Mouse (Mus musculus) heart, embryonic 14.5 days (tissue): ENCODE measurements around the gene Map7. TPM values are rescaled to one million over a fixed set of nuclear protein-coding genes. Genes with fewer than 3 reads are reported as not detected.

Source experiments
- ATAC-seq: fragments of 200-750 bp; cut with Nextera tagmentation; 2 replicates; pipeline ENCODE4 v1.8.0; 2017; ENCODE audit warnings: low read depth, moderate TSS enrichment; ENCODE audit not compliant: insufficient number of reproducible peaks, insufficient read depth, low FRiP score
- H3K27ac ChIP-seq, 2 experiments: fragments of 200-500 bp in 1 of 2; fragments of 300-500 bp in 1 of 2; sonication (generic) in 1 of 2; replicated peaks in 1 of 2; 2 replicates each; pipeline ENCODE4 v1.5.1; 2012 to 2014; ENCODE audit warnings: low read depth in 2 of 2, low read length in 2 of 2, control low read depth in 1 of 2, mild to moderate bottlenecking in 1 of 2, mixed read lengths in 1 of 2; ENCODE audit not compliant: control insufficient read depth in 1 of 2, insufficient read depth in 1 of 2
- H3K27me3 ChIP-seq: fragments of 300-500 bp; sonication (generic); 2 replicates; pipeline ENCODE4 v1.6.1; 2014; ENCODE audit warnings: mild to moderate bottlenecking, low read length, control low read depth; ENCODE audit not compliant: control insufficient read depth, insufficient read depth
- H3K36me3 ChIP-seq: fragments of 300-500 bp; sonication (generic); 2 replicates; pipeline ENCODE4 v1.6.1; 2014; ENCODE audit warnings: mild to moderate bottlenecking, control low read depth, low read length, mixed read lengths; ENCODE audit not compliant: control insufficient read depth, insufficient read depth
- H3K4me1 ChIP-seq, 2 experiments: fragments of 200-500 bp in 1 of 2; fragments of 300-500 bp in 1 of 2; sonication (generic) in 1 of 2; 2 replicates each; pipeline ENCODE4 v1.6.1; 2012 to 2014; ENCODE audit warnings: low read length in 2 of 2, control low read depth in 1 of 2, mixed read lengths in 1 of 2; ENCODE audit not compliant: control insufficient read depth in 2 of 2, insufficient read depth in 2 of 2
- H3K4me2 ChIP-seq: fragments of 300-500 bp; sonication (generic); 2 replicates; pipeline ENCODE4 v1.6.1; 2014; ENCODE audit warnings: mild to moderate bottlenecking, low read length
- H3K4me3 ChIP-seq, 2 experiments: fragments of 200-500 bp in 1 of 2; fragments of 300-500 bp in 1 of 2; sonication (generic) in 1 of 2; 2 replicates each; pipeline ENCODE4 v1.5.1; 2012 to 2014; ENCODE audit warnings: low read length in 2 of 2, mild to moderate bottlenecking in 2 of 2, control low read depth in 1 of 2, low read depth in 1 of 2, moderate library complexity in 1 of 2; ENCODE audit not compliant: control insufficient read depth in 1 of 2, insufficient read depth in 1 of 2
- H3K9ac ChIP-seq: fragments of 300-500 bp; sonication (generic); 2 replicates; pipeline ENCODE4 v1.6.1; 2014; ENCODE audit warnings: mild to moderate bottlenecking, low read length
- H3K9me3 ChIP-seq: fragments of 300-500 bp; sonication (generic); 2 replicates; pipeline ENCODE4 v1.6.1; 2016; ENCODE audit warnings: low read length, control low read depth; ENCODE audit not compliant: control insufficient read depth
- WGBS: fragments of 180-500 bp; shearing (Covaris S2); extraction: QIAGEN DNeasy Blood & Tissue Kit; methylation state at CpG from one replicate; pipeline ENCODE4 v1.1.7; 2014; 5-methylcytosine and 5-hydroxymethylcytosine counted together
- polyA plus RNA-seq: library from polyadenylated mRNA; unstranded; fragments of >200 nt; fragmentation: Nextera tagmentation; extraction: Ambion mirVana; gene quantifications from 2 replicates; pipeline ENCODE4 v1.2.1, GENCODE M21; 2014

Gene Map7
- polyA plus RNA-seq, 1 experiment from 2014 or later: 6.6 TPM

- Histone ChIP-seq H3K4me1 (peaks cover 3 to 10% of the 10 kb centered on the region in 2 experiments; a peak in 3 of 4 replicates), H3K27me3 (no peaks in the 10 kb centered on the region), H3K9ac (no peak overlapping the region), H3K36me3 (0 out of 2 replicates have a peak, but pooled peaks cover 5% of the 10 kb centered on the region), H3K27ac (no peak overlapping the region), H3K4me3 (no peak overlapping the region), H3K4me2 (no peak overlapping the region), H3K9me3 (0 out of 2 replicates have a peak, but pooled peaks cover 3% of the 10 kb centered on the region)
- ATAC-seq: no peak
- 85% methylated on average over 5 of the region's 5 CpGs for WGBS
Observed at GRCm38 (mm10) chr10:20272380-20272779, 124.1 kb downstream of the Map7 start.

- H3K9me3 ChIP-seq: 0 out of 2 replicates have a peak, but pooled peaks cover 3% of the 10 kb centered on the region
- 0 out of 2 replicates have a peak, but pooled peaks cover 5% of the 10 kb centered on the region for H3K36me3 ChIP-seq
- H3K4me1 ChIP-seq: peaks cover 3 to 10% of the 10 kb centered on the region in 2 experiments; a peak in 3 of 4 replicates
- no peak overlapping the region for H3K4me3 ChIP-seq
- no peak overlapping the region for H3K27ac ChIP-seq
- WGBS: 60% methylated on average over 15 of the region's 15 CpGs
- ATAC-seq: no peak
- H3K9ac ChIP-seq: no peak overlapping the region
- no peaks in the 10 kb centered on the region for H3K27me3 ChIP-seq
- H3K4me2 ChIP-seq: no peak overlapping the region
Observed at GRCm38 (mm10) chr10:20273278-20273677, 125.0 kb downstream of the Map7 start.

GRCm38 (mm10) chr10:20274022-20274421 is 125.8 kb downstream of the Map7 start:
- H3K36me3 ChIP-seq: 0 out of 2 replicates have a peak, but pooled peaks cover 8% of the 10 kb centered on the region
- 0 out of 2 replicates have a peak, but pooled peaks cover 3% of the 10 kb centered on the region for H3K9me3 ChIP-seq
- no peaks in the 10 kb centered on the region for H3K27me3 ChIP-seq
- H3K27ac ChIP-seq: 0 out of 4 replicates have a peak overlapping the region, but pooled peaks of 1 of the 2 experiments have one; percentile 45
- peaks cover 3 to 10% of the 10 kb centered on the region in 2 experiments; a peak in 3 of 4 replicates for H3K4me1 ChIP-seq
- H3K9ac ChIP-seq: 0 out of 2 replicates have a peak overlapping the region, but pooled peaks have one; percentile 2
- ATAC-seq: no peak
- H3K4me2 ChIP-seq: no peak overlapping the region
- WGBS: 39% methylated on average over 9 of the region's 9 CpGs
- H3K4me3 ChIP-seq: no peak overlapping the region

- Histone ChIP-seq H3K4me1 (peaks cover 9 to 17% of the 10 kb centered on the region in 2 experiments), H3K27ac (no peak overlapping the region), H3K9ac (no peak overlapping the region), H3K9me3 (no peaks in the 10 kb centered on the region), H3K27me3 (no peaks in the 10 kb centered on the region), H3K36me3 (0 out of 2 replicates have a peak, but pooled peaks cover 3% of the 10 kb centered on the region), H3K4me2 (no peak overlapping the region), H3K4me3 (no peak overlapping the region)
- WGBS: 74% methylated on average over 2 of the region's 2 CpGs
- ATAC-seq: no peak
Observed at GRCm38 (mm10) chr10:20281456-20281855, 133.2 kb downstream of the Map7 start.

GRCm38 (mm10) chr10:20285289-20285975 is 137.2 kb downstream of the Map7 start:
- Histone ChIP-seq H3K9me3 (no peaks in the 10 kb centered on the region), H3K4me1 (peaks cover 14 to 23% of the 10 kb centered on the region in 2 experiments), H3K9ac (peak overlapping the region; percentile 45; the same call in 1 of the 2 replicates), H3K4me3 (no peak overlapping the region), H3K4me2 (0 out of 2 replicates have a peak overlapping the region, but pooled peaks have one; percentile 14), H3K36me3 (no peaks in the 10 kb centered on the region), H3K27me3 (no peaks in the 10 kb centered on the region), H3K27ac (peak overlapping the region; percentile 37 to 45; a peak in 2 of 4 replicates)
- 17% methylated on average over 10 of the region's 10 CpGs for WGBS
- peak; percentile 72 for ATAC-seq

GRCm38 (mm10) chr10:20285994-20286836 is 137.9 kb downstream of the Map7 start:
- Histone ChIP-seq H3K9ac (peak overlapping the region; percentile 47), H3K4me3 (no peak overlapping the region), H3K27me3 (no peaks in the 10 kb centered on the region), H3K9me3 (no peaks in the 10 kb centered on the region), H3K4me1 (peaks cover 14 to 23% of the 10 kb centered on the region in 2 experiments), H3K4me2 (peak overlapping the region; percentile 14), H3K36me3 (no peaks in the 10 kb centered on the region), H3K27ac (peak overlapping the region in 1 of 2 experiments; percentile 1; a peak in 1 of 4 replicates)
- WGBS: 47% methylated on average over 15 of the region's 15 CpGs
- ATAC-seq: no peak

- ATAC-seq: no peak
- Histone ChIP-seq H3K27ac (no peak overlapping the region), H3K27me3 (no peaks in the 10 kb centered on the region), H3K4me2 (no peak overlapping the region), H3K36me3 (no peaks in the 10 kb centered on the region), H3K4me1 (peaks cover 14 to 23% of the 10 kb centered on the region in 2 experiments), H3K4me3 (no peak overlapping the region), H3K9me3 (no peaks in the 10 kb centered on the region), H3K9ac (no peak overlapping the region)
- 78% methylated on average over 6 of the region's 6 CpGs for WGBS
Observed at GRCm38 (mm10) chr10:20287369-20287768, 139.1 kb downstream of the Map7 start.
